Mouse (Mus musculus): ENCODE measurements around the gene Sh3bp1. TPM values are rescaled to one million over a fixed set of nuclear protein-coding genes. Genes with fewer than 3 reads are reported as not detected.
"Not testable (repeated sequence)": the region's sequence is repeated elsewhere in the genome, so short reads cannot be mapped to it uniquely, and the experiment has no call there.

Sh3bp1 gene
- polyA plus RNA-seq, 1 experiment from 2014 or later: 3.7 TPM

- 81% methylated on average over 5 of the region's 5 CpGs for whole genome bisulfite sequencing
Observed at GRCm38 (mm10) chr15:78875537-78875936, 24.0 kb upstream of the Sh3bp1 start.

GRCm38 (mm10) chr15:78876258-78876696 lies 23.3 kb upstream of the Sh3bp1 start:
- DNase-seq (ENCODE audit: low spot score): peak; percentile 83
- WGBS: 3% methylated on average over 17 of the region's 17 CpGs
- Histone ChIP-seq H3K27me3 (ENCODE audit: control insufficient read depth, insufficient read depth, low read length) (no peaks in the 10 kb centered on the region), H3K4me1 (replicated peaks; ENCODE audit: control insufficient read depth, insufficient read depth, low read length) (peaks cover 23% of the 10 kb centered on the region), H3K9me3 (ENCODE audit: control insufficient read depth, low read length) (no peaks in the 10 kb centered on the region), H3K4me2 (replicated peaks) (peak overlapping the region; percentile 87), H3K9ac (peak overlapping the region; percentile 82), H3K36me3 (replicated peaks; ENCODE audit: control insufficient read depth, insufficient read depth) (peaks cover 16% of the 10 kb centered on the region), H3K27ac (peak overlapping the region; percentile 99), H3K4me3 (replicated peaks; ENCODE audit: low read length) (peak overlapping the region; percentile 69)
- peak; percentile 28; the same call in 1 of the 2 replicates for ATAC-seq (ENCODE audit: low FRiP score)

More at GRCm38 (mm10) chr15:78875537-78875936, 24.0 kb upstream of the Sh3bp1 start:
- Histone ChIP-seq H3K9ac (peak overlapping the region; percentile 82), H3K27ac (peak overlapping the region; percentile 99), H3K36me3 (replicated peaks; ENCODE audit: control insufficient read depth, insufficient read depth) (peaks cover 9% of the 10 kb centered on the region; the same call in 1 of the 2 replicates), H3K4me1 (replicated peaks; ENCODE audit: control insufficient read depth, insufficient read depth, low read length) (peaks cover 23% of the 10 kb centered on the region), H3K4me2 (replicated peaks) (peak overlapping the region; percentile 87), H3K27me3 (ENCODE audit: control insufficient read depth, insufficient read depth, low read length) (no peaks in the 10 kb centered on the region), H3K4me3 (replicated peaks; ENCODE audit: low read length) (peak overlapping the region; percentile 69; the same call in 1 of the 2 replicates), H3K9me3 (ENCODE audit: control insufficient read depth, low read length) (no peaks in the 10 kb centered on the region)
- no peak for DNase-seq (ENCODE audit: low spot score)
- ATAC-seq (ENCODE audit: low FRiP score): no peak

- Histone ChIP-seq H3K4me2 (replicated peaks) (peak within 1 kb of the TSS; percentile 87), H3K4me3 (replicated peaks; ENCODE audit: low read length) (peak within 1 kb of the TSS; percentile 69), H3K4me1 (replicated peaks; ENCODE audit: control insufficient read depth, insufficient read depth, low read length) (peaks cover 23% of the 10 kb centered on the region), H3K36me3 (replicated peaks; ENCODE audit: control insufficient read depth, insufficient read depth) (peaks cover 26% of the 10 kb centered on the region), H3K27ac (peak within 1 kb of the TSS; percentile 99), H3K9me3 (ENCODE audit: control insufficient read depth, low read length) (no peaks in the 10 kb centered on the region), H3K27me3 (ENCODE audit: control insufficient read depth, insufficient read depth, low read length) (no peaks in the 10 kb centered on the region), H3K9ac (peak within 1 kb of the TSS; percentile 82)
- DNase-seq (ENCODE audit: low spot score): peak; percentile 98
- ATAC-seq (ENCODE audit: low FRiP score): peak; percentile 90
- 1% methylated on average over 54 of the region's 95 CpGs for WGBS
Observed at GRCm38 (mm10) chr15:78876991-78877809, 22.4 kb upstream of the Sh3bp1 start, which contains the start of gene Gga1. Gene Gga1 (plus strand): TSS chr15:78877190.

- Histone ChIP-seq H3K4me2 (replicated peaks) (peak overlapping the region; percentile 62), H3K36me3 (replicated peaks; ENCODE audit: control insufficient read depth, insufficient read depth) (peaks cover 33% of the 10 kb centered on the region), H3K27me3 (ENCODE audit: control insufficient read depth, insufficient read depth, low read length) (no peaks in the 10 kb centered on the region), H3K4me1 (replicated peaks; ENCODE audit: control insufficient read depth, insufficient read depth, low read length) (peaks cover 23% of the 10 kb centered on the region), H3K27ac (peak overlapping the region; percentile 99), H3K9me3 (ENCODE audit: control insufficient read depth, low read length) (no peaks in the 10 kb centered on the region), H3K9ac (peak overlapping the region; percentile 82), H3K4me3 (replicated peaks; ENCODE audit: low read length) (peak overlapping the region; percentile 69)
- DNase-seq (ENCODE audit: low spot score): no peak
- ATAC-seq (ENCODE audit: low FRiP score): no peak
- 1% methylated on average over 17 of the region's 17 CpGs for WGBS
Observed at GRCm38 (mm10) chr15:78877810-78878390, 21.7 kb upstream of the Sh3bp1 start.

- H3K9me3 ChIP-seq (ENCODE audit: control insufficient read depth, low read length); H3K4me2 ChIP-seq (replicated peaks); H3K27me3 ChIP-seq (ENCODE audit: control insufficient read depth, insufficient read depth, low read length); ATAC-seq (ENCODE audit: low FRiP score); H3K4me3 ChIP-seq (replicated peaks; ENCODE audit: low read length); H3K9ac ChIP-seq; DNase-seq (ENCODE audit: low spot score); H3K27ac ChIP-seq: not testable (repeated sequence)
- peaks cover 23% of the 10 kb centered on the region for H3K4me1 ChIP-seq (replicated peaks; ENCODE audit: control insufficient read depth, insufficient read depth, low read length)
- H3K36me3 ChIP-seq (replicated peaks; ENCODE audit: control insufficient read depth, insufficient read depth): peaks cover 43% of the 10 kb centered on the region
- 70% methylated on average over 7 of the region's 7 CpGs for WGBS
Observed at GRCm38 (mm10) chr15:78878792-78879516, 20.6 kb upstream of the Sh3bp1 start.

GRCm38 (mm10) chr15:78880432-78880831 lies 19.1 kb upstream of the Sh3bp1 start:
- H3K4me2 ChIP-seq (replicated peaks): no peak overlapping the region
- ATAC-seq (ENCODE audit: low FRiP score): no peak
- H3K4me1 ChIP-seq (replicated peaks; ENCODE audit: control insufficient read depth, insufficient read depth, low read length): peaks cover 22% of the 10 kb centered on the region
- no peak overlapping the region for H3K27ac ChIP-seq
- no peak overlapping the region for H3K9ac ChIP-seq
- H3K4me3 ChIP-seq (replicated peaks; ENCODE audit: low read length): no peak overlapping the region
- no peaks in the 10 kb centered on the region for H3K27me3 ChIP-seq (ENCODE audit: control insufficient read depth, insufficient read depth, low read length)
- H3K9me3 ChIP-seq (ENCODE audit: control insufficient read depth, low read length): no peaks in the 10 kb centered on the region
- H3K36me3 ChIP-seq (replicated peaks; ENCODE audit: control insufficient read depth, insufficient read depth): peaks cover 57% of the 10 kb centered on the region
- WGBS: 95% methylated on average over 8 of the region's 8 CpGs
- DNase-seq (ENCODE audit: low spot score): no peak

GRCm38 (mm10) chr15:78881828-78882227 lies 17.7 kb upstream of the Sh3bp1 start:
- no peak for DNase-seq (ENCODE audit: low spot score)
- Histone ChIP-seq H3K9ac (no peak overlapping the region), H3K27ac (no peak overlapping the region), H3K27me3 (ENCODE audit: control insufficient read depth, insufficient read depth, low read length) (no peaks in the 10 kb centered on the region), H3K9me3 (ENCODE audit: control insufficient read depth, low read length) (no peaks in the 10 kb centered on the region), H3K36me3 (replicated peaks; ENCODE audit: control insufficient read depth, insufficient read depth) (peaks cover 71% of the 10 kb centered on the region), H3K4me2 (replicated peaks) (no peak overlapping the region), H3K4me3 (replicated peaks; ENCODE audit: low read length) (no peak overlapping the region), H3K4me1 (replicated peaks; ENCODE audit: control insufficient read depth, insufficient read depth, low read length) (peaks cover 12% of the 10 kb centered on the region)
- 91% methylated on average over 3 of the region's 3 CpGs for WGBS
- no peak for ATAC-seq (ENCODE audit: low FRiP score)

GRCm38 (mm10) chr15:78889401-78889853 lies 10.1 kb upstream of the Sh3bp1 start:
- H3K4me1 ChIP-seq (replicated peaks; ENCODE audit: control insufficient read depth, insufficient read depth, low read length): no peaks in the 10 kb centered on the region
- H3K9ac ChIP-seq: no peak overlapping the region
- no peaks in the 10 kb centered on the region for H3K27me3 ChIP-seq (ENCODE audit: control insufficient read depth, insufficient read depth, low read length)
- no peak overlapping the region for H3K4me2 ChIP-seq (replicated peaks)
- DNase-seq (ENCODE audit: low spot score) (no peak), ATAC-seq (ENCODE audit: low FRiP score) (no peak)
- H3K36me3 ChIP-seq (replicated peaks; ENCODE audit: control insufficient read depth, insufficient read depth): peaks cover 85% of the 10 kb centered on the region
- H3K27ac ChIP-seq: no peak overlapping the region
- no peaks in the 10 kb centered on the region for H3K9me3 ChIP-seq (ENCODE audit: control insufficient read depth, low read length)
- H3K4me3 ChIP-seq (replicated peaks; ENCODE audit: low read length): no peak overlapping the region
- WGBS: 30% methylated on average over 13 of the region's 13 CpGs

- H3K4me3 ChIP-seq (replicated peaks; ENCODE audit: low read length): no peak overlapping the region
- H3K9ac ChIP-seq: no peak overlapping the region
- DNase-seq (ENCODE audit: low spot score) (no peak), ATAC-seq (ENCODE audit: low FRiP score) (no peak)
- H3K27me3 ChIP-seq (ENCODE audit: control insufficient read depth, insufficient read depth, low read length): no peaks in the 10 kb centered on the region
- WGBS: 61% methylated on average over 7 of the region's 7 CpGs
- H3K4me1 ChIP-seq (replicated peaks; ENCODE audit: control insufficient read depth, insufficient read depth, low read length): no peaks in the 10 kb centered on the region
- H3K27ac ChIP-seq: no peak overlapping the region
- H3K4me2 ChIP-seq (replicated peaks): no peak overlapping the region
- peaks cover 65% of the 10 kb centered on the region for H3K36me3 ChIP-seq (replicated peaks; ENCODE audit: control insufficient read depth, insufficient read depth)
- H3K9me3 ChIP-seq (ENCODE audit: control insufficient read depth, low read length): no peaks in the 10 kb centered on the region
Observed at GRCm38 (mm10) chr15:78892440-78892839, 7.1 kb upstream of the Sh3bp1 start.
